Mouse (Mus musculus): Measurements from ENCODE around the gene Lrrc32. TPM values are rescaled to one million over a fixed set of nuclear protein-coding genes. Genes with fewer than 3 reads are reported as not detected.

Gene Lrrc32
- 10 to 100 TPM; 27.4 to 28.7 TPM for total RNA-seq (2021)
- long read RNA-seq, experiment 1, full-length matches to known transcripts: 32 of 40 reads
- long read RNA-seq, experiment 1, partial matches to known transcripts: 0 of 40 reads
- long read RNA-seq, experiment 1, other reads (novel, unspliced or antisense): 8 of 40 reads
- long read RNA-seq, experiment 2, full-length matches to known transcripts: 29 of 45 reads
- long read RNA-seq, experiment 2, partial matches to known transcripts: 0 of 45 reads
- long read RNA-seq, experiment 2, other reads (novel, unspliced or antisense): 16 of 45 reads

GRCm38 (mm10) chr7:98489131-98489530 lies at the start of gene Lrrc32:
Lrrc32 (plus strand) TSS chr7:98489283.
- DNase-seq (ENCODE audit: low spot score in 2 of 2): no peak

- no peak for DNase-seq (ENCODE audit: low spot score in 2 of 2)
Observed at GRCm38 (mm10) chr7:98439956-98440466, 49.1 kb upstream of the Lrrc32 start, which contains the start of gene Gucy2d. Gucy2d (plus strand) TSS chr7:98440416.

- DNase-seq (ENCODE audit: low spot score in 2 of 2): no peak
Observed at GRCm38 (mm10) chr7:98446873-98447272, 42.2 kb upstream of the Lrrc32 start.

GRCm38 (mm10) chr7:98447585-98448308 lies 41.3 kb upstream of the Lrrc32 start:
- DNase-seq (ENCODE audit: low spot score in 2 of 2): no peak

GRCm38 (mm10) chr7:98448309-98448630 lies 40.8 kb upstream of the Lrrc32 start:
- DNase-seq (ENCODE audit: low spot score in 2 of 2): no peak

GRCm38 (mm10) chr7:98449696-98450095 lies 39.4 kb upstream of the Lrrc32 start:
- DNase-seq (ENCODE audit: low spot score in 2 of 2): no peak

GRCm38 (mm10) chr7:98454397-98455120 lies 34.5 kb upstream of the Lrrc32 start:
- DNase-seq (ENCODE audit: low spot score in 2 of 2): no peak

- DNase-seq (ENCODE audit: low spot score in 2 of 2): no peak
Observed at GRCm38 (mm10) chr7:98460319-98460718, 28.8 kb upstream of the Lrrc32 start.

GRCm38 (mm10) chr7:98469089-98469488 lies 20.0 kb upstream of the Lrrc32 start:
- no peak for DNase-seq (ENCODE audit: low spot score in 2 of 2)

GRCm38 (mm10) chr7:98472529-98472928 lies 16.6 kb upstream of the Lrrc32 start:
- no peak for DNase-seq (ENCODE audit: low spot score in 2 of 2)

- DNase-seq (ENCODE audit: low spot score in 2 of 2): no peak
Observed at GRCm38 (mm10) chr7:98474558-98474957, 14.5 kb upstream of the Lrrc32 start.

GRCm38 (mm10) chr7:98477153-98477552 lies 11.9 kb upstream of the Lrrc32 start:
- no peak for DNase-seq (ENCODE audit: low spot score in 2 of 2)

- DNase-seq (ENCODE audit: low spot score in 2 of 2): no peak
Observed at GRCm38 (mm10) chr7:98480481-98480880, 8.6 kb upstream of the Lrrc32 start.

- DNase-seq (ENCODE audit: low spot score in 2 of 2): peak; percentile 40 to 67
Observed at GRCm38 (mm10) chr7:98481066-98481734, 7.9 kb upstream of the Lrrc32 start.

- DNase-seq (ENCODE audit: low spot score in 2 of 2): no peak
Observed at GRCm38 (mm10) chr7:98481861-98482260, 7.2 kb upstream of the Lrrc32 start.

- DNase-seq (ENCODE audit: low spot score in 2 of 2): no peak
Observed at GRCm38 (mm10) chr7:98482551-98483267, 6.4 kb upstream of the Lrrc32 start.

- no peak for DNase-seq (ENCODE audit: low spot score in 2 of 2)
Observed at GRCm38 (mm10) chr7:98483268-98483607, 5.8 kb upstream of the Lrrc32 start.

- no peak for DNase-seq (ENCODE audit: low spot score in 2 of 2)
Observed at GRCm38 (mm10) chr7:98484878-98485277, 4.2 kb upstream of the Lrrc32 start.

- DNase-seq (ENCODE audit: low spot score in 2 of 2): no peak
Observed at GRCm38 (mm10) chr7:98485508-98485907, 3.6 kb upstream of the Lrrc32 start.

- no peak for DNase-seq (ENCODE audit: low spot score in 2 of 2)
Observed at GRCm38 (mm10) chr7:98486471-98486917, 2.6 kb upstream of the Lrrc32 start.
